Mouse (Mus musculus) olfactory bulb, adult 2 months (tissue): ENCODE data around the gene Imp4.

ENCODE experiments used
- CTCF ChIP-seq: fragments of 200-500 bp; IDR thresholded peaks from 2 replicates; pipeline ENCODE4 v1.5.1; 2012; ENCODE audit warnings: low read depth, mild to moderate bottlenecking, low read length, moderate library complexity; ENCODE audit not compliant: insufficient read depth
- POLR2A ChIP-seq: fragments of 200-500 bp; IDR thresholded peaks from 2 replicates; pipeline ENCODE4 v1.6.1; 2012; ENCODE audit warnings: mild to moderate bottlenecking, low read depth, low read length, moderate library complexity; ENCODE audit not compliant: insufficient read depth

DNA sequence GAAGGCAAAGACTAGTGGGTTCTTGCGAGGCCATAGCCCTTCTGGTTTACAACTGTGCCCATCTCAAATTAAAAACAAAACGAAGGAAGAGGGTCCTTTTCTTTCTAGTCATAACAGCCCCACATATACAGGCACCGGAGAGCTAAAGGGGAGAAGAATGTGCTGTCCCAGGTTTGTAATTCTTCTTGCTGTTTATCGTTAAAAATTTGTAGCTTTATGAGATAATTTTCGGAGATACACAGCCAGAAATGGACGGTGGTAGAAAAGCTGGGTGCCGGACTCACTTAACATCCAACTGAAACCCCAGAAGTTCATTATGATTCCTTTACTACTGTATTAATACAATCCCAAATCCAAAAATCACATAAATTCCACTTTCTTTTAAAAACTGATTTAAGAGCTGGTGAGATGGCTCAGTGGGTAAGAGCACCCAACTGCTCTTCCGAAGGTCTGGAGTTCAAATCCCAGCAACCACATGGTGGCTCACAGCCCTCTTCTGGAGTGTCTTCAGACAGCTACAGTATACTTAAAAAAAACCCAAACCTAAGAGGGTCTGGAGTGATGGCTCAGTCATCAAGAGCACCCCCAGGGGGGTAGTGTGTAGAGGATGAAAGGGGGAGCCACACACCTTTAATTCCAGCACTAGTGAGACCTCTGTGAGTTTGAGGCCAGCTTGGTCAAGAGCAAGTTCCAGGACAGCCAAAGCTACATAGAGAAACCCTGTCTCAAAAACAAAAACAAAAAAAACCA, 4.1 kb upstream of the Imp4 start:
- TF ChIP-seq POLR2A (no peak), CTCF (no peak)
